Mouse (Mus musculus) cerebellum, adult 2 months (tissue): Measurements from ENCODE around the gene Abca13.

Experiments used
- CTCF ChIP-seq: fragments of 200-500 bp; IDR thresholded peaks from 2 replicates; pipeline ENCODE4 v1.5.1; 2011; ENCODE audit warnings: low read depth, mild to moderate bottlenecking, control low read depth, low read length, moderate library complexity, borderline replicate concordance; ENCODE audit not compliant: insufficient read depth
- POLR2A ChIP-seq: fragments of 200-500 bp; IDR thresholded peaks from 2 replicates; pipeline ENCODE4 v1.6.1; 2011; ENCODE audit warnings: low read length, control low read depth, borderline replicate concordance; ENCODE audit not compliant: insufficient read depth

DNA sequence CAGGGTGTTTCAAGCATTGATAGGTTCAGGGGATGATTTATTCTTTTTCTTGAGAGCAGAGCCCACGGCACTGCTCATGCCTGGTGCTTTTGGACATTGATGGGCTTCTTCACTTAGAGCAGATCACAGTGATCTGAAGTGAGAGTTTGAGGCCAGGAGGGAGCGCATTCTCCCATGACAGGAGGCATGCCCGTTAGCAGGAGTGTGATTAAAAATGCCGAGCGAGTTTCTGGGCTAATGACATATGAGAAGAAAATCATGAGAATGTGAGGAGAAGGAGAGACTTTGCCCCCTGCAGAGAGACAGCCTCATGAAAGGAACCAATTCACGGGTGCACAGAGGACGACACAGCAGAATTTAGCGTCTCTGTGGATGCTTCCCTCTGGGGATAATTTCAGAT is 19.0 kb downstream of the Abca13 start:
- TF ChIP-seq CTCF, result no peak
- no peak for TF ChIP-seq POLR2A
